Mouse (Mus musculus): ENCODE results near the gene Gm44790.
"Not testable (repeated sequence)": the region's sequence is repeated elsewhere in the genome, so short reads cannot be mapped to it uniquely, and the experiment has no call there.

The Gm44790 gene

DNA sequence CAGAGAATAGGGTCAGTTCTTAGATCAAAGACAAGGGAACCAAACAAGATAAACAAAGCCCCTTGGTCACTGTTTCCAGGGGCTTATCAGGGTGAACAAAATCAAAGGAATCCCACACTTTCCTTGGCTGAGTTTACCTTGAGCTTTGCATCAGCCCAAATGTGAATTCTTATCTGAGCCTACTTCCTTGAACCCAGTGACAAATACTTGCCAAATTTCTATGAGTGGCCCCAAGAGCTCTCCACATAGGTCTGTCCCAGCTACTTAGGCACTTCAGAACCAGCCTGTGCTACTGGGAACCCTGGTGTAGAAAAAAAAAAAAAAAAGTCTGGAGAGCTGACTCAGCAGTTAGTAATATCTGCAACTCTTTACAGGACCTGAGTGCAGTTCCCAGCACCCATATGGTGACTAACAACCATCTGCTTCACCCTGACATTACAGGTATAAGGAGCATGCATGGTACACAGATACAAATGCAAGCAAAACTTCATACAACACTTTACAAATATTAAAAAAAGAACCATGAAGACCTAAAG lies 48.3 kb downstream of the Gm44790 start:
- DNase-seq (ENCODE audit: low spot score in 2 of 2): no peak

DNA sequence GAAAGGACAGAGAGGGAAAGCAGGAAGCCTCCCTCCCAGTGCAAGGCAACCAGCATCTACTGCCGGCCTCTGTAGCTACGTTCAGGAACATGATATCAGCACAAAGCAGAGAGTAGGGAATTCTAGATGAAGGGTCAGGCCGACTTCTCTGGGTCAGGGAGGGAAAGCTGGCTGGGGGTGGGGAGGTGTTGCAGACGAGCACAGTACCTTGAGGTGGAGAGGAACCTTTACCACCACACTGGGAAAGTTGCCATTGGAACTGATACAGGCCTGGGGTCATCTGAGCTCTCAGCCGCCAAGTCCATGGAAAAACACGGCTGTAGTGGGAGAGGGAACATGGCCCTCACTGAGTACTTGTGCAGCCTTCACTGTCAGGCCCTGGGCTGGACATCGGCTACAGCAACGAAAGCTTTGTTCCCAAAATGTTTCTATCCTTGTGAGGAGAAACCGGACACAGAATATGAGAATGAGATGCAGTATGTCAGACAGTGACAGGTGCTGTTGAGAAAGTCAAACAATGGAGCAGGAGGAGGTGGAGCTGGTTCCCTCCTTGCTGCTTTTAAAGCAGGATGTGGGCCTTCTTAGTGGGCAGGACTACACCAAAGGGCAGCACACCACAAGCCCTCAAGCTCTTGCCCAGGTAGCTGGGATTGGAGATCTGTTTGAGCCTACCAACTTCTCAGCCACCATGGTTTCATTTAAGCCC lies 49.2 kb downstream of the Gm44790 start:
- no peak for DNase-seq (ENCODE audit: low spot score in 2 of 2)

DNA sequence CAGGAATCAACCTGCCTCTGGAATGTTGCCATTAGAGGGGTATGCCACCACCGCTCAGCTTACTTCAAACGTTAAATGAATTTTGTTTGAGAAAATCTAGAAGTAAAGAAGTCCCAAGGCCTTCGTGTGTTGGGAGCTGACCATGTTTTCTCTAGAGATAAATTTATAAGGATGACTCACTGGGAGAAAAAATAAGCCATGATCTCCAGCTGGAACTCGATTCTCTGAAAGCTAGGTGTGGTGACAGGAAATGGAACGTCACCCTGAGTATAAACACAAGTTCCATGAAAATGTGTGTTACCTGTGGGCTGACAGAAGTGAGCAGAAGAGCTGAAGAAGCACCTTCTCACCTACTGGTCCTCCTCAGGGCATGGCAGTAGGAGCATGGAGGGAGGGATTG lies 50.5 kb downstream of the Gm44790 start:
- no peak for DNase-seq (ENCODE audit: low spot score in 2 of 2)

DNA sequence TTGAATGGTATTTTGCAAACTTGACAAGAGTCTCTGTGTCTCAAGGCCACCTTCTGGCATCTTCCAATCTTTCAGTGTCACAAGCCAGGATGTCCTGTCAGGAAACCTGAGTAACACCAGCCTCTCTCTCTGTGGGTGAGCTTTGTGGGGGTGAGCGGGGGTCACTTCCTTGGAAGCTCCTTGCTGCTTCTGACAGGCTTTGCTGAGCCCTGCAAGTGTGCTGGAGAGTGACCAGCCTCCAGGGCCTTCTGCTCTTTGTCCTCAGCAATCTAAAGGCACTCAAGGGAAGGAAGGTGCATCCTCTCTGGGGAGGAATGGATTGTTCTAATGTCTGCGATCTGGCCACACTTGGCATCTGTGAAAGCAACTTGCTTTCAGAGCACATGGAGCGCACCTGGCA lies 52.9 kb downstream of the Gm44790 start:
- no peak for DNase-seq (ENCODE audit: low spot score in 2 of 2)

DNA sequence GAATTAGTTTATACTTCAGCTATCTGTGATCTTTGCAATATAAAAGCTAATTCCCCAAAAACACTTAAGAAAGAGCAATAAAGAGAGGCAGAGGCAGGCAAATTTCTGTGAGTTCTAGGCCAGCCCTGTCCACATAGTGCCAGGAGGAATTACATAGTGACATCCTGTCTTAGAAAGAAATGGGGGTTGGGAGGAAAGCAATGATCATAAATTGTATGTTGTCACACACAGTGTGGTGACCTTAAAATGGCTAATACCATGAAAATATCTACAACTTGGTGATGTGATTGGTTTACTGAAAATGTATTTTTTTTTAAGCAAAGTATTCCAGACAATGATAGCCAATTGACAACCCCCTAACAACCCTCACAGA lies 53.3 kb downstream of the Gm44790 start:
- DNase-seq (ENCODE audit: low spot score in 2 of 2): no peak

DNA sequence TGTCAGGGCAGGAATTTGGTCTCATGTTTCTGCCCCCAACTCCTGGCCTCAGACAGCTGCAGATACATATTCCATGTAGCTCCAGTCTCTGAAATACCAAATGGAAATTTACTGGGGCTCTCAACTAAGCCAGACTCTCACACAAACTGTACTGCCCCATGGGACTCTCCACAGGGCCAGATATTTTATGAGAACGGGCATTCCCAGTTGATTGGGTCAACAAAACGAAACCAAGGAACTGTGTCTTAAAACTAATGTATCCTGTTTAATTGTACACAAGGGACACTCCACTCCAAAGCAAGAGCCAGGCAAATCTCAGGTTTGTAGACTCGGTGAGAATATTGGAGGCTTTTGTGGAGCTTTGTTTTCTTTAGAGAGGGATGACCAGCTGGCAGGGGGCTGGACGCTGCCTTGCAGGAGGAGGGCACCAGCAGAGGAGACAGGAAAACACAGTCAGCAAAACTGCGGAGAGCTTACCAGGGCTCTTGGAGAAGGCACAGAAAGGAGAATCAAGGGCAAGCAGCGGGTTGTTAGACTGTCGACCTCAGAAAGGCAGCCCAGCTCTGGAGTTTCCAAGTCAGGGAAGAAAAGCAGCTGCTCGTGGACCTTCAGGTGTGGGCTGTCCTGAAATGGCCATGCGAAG lies 53.9 kb downstream of the Gm44790 start:
- DNase-seq (ENCODE audit: low spot score in 2 of 2): peak in 1 of 2 experiments; percentile 36

DNA sequence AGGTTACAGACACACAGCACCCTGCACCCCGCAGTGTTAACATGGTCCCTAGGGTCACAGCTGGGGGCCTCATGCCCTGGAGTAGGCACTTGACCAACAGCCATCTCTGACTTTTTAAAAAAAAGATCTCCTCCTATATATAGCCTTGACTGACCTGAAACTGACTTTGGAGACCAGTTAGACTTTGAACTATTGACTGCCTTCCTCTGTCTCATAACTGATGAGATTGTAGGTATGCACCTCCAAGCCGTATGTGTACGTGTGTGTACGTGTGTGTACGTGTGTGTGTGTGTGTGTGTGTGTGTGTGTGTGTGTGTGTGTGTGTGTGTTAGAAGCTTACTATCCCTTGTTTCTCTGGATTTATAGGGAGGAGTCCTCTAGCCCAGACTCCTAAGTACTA lies 55.4 kb downstream of the Gm44790 start:
- no peak for DNase-seq (ENCODE audit: low spot score in 2 of 2)

DNA sequence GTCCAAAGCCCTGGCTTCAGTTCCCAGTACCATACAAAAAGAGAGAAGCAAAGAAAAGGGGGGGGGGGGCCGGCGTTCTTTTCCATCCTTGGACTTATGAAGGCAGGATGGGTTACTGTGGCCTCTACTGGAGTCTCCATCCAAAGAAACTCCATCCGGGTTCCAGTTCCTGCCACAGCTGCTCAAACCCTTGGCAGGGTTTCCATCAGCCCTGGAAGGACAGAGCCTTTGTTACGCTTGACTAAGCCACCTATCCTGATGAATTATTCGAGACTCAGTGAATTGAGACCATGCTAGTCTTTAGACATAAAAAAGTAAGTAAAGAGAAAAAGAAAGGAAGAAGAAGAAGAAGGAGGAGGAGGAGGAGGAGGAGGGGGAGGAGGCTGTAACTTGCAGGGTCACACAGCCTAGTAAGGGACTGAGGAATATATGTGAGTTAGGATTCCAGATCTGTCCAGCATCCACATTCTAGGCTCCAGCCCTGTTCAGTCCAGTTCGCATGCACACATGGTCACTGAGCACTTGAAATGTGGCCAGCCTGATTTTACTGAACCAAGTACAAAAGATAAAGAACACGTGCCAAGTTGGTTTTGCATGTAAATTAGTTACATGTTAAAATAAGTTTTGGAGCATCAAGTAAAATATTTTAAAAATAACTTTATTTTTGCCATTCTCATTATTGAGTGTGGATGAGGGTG lies 59.6 kb downstream of the Gm44790 start:
- no peak for DNase-seq (ENCODE audit: low spot score in 2 of 2)

DNA sequence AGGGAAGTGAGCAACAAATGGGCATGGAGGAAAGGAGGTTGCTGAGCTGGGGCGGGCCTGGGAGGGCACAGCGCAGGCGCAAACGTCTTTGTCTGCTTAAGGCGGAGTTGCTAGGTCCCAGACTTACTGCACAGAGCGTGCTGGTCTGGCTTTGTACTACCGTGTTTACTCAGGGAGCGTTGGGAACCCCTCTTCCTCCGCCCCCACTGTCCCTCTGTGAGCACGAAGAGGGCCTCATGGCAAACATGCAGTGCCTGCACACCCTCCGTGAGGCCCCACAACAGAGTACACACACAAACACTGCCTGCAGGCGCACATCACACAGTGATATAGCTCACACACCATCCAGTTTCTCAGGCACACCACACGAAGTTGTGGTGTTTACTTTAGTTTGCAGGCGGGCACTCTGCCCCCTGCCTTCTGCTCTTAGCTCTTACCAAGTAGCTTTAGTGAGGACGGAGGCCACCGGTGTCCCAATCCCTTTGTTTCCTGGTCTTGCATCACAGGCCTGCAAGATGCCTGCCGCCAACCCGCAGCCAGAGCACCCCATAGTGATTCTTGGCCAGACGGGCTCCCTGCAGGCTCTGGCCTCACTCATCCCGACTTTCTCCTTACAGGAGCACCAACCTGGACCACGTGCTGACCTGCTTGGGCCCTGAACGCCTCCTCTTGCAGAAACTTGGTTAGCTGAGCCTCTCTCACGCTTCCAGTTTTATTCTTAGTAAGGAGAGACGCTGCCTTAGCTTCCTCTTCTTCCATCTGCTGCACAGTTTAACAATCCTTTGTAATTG lies 61.1 kb downstream of the Gm44790 start:
- peak; percentile 72 to 86 for DNase-seq (ENCODE audit: low spot score in 2 of 2)

DNA sequence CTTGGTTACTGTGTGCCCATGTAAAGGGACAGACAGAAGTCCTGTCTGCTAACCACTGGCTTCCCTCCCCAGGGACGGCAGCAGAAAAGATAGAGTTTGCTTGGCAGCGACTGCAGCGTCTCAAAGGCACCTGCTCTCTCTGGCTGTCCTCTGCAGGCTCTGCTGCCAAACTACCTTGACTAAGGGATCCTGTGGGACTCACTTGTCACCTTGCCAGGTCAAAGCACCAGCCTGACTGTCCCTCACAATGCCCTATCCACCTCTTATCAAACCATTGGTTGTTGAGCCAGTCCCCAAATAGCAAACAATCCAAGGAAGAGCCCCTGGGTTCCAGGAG lies 61.7 kb downstream of the Gm44790 start:
- DNase-seq (ENCODE audit: low spot score in 2 of 2): no peak

DNA sequence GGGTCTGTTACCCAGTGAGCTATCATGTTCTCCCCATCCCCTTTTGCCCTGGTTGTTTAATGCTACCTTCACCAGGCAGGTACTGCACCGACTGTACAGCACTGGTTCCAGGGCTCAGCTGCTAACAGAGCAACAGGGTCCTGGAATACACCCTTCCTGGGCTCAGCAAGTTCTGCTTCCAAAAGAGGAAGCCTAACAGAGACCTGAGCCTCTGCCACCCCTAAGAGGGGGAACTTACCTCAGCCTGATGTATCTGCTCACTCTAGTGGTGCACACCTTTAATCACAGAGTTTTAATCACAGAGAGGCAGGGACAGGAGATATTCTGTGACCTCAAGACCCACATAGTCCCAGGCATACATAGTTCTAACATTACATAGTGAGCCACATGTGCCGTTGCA lies 63.5 kb downstream of the Gm44790 start:
- no peak for DNase-seq (ENCODE audit: low spot score in 2 of 2)

DNA sequence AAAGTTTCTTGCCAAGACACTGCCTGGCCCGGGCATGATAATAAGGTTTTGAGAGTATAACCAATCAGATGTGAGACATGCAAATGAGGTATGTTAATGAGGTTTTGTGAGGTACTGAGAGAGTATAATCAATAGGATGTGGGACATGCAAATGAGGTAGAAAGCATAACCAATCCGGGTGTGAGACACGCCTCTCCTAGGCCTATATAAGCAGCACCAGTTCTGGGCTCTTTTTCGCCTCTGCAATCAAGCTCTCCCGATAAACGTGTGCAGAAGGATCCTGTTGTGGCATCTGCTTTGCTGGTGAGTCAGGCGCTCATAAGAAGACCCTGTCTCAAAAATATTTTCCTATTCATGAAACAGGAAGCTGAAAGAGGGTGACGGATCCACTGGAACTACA lies 64.0 kb downstream of the Gm44790 start:
- not testable (repeated sequence) for DNase-seq (ENCODE audit: low spot score in 2 of 2)

DNA sequence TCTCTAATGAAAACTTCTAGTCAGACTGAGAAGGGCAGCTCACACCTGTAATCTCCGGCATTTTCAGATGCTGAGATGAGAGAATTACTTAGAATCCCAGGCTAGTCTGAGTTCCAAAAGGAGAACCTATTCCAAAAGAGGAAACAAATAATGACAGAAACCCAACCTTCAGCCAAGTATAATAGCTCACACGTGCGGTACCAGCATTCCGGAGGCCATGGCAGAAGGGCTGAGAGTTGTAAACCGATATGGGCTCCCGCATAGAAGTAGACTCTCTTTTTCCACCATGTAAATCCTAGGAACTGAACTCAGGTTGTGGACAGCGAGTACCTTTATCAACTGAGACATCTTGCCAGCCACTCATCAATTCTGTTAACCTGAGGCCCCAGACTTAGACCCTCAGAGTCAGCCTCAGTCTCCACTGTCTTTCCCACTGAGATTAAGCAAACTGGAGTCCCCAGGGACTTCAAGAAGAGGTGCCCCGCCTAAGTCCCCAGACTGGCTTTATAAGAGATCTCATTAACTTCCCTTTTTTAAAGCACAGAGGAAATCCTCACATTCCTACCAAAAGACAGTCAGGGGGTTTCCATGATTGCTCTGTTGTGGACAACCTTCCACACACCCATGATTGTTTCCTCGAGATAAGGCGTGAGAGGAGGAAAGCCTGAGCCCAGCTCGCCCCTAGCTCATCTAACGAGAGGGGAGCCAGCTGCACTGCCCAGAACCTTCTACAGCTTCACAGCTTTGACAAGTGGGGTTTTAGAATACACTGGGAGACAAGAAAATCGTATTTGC lies 67.2 kb downstream of the Gm44790 start:
- DNase-seq (ENCODE audit: low spot score in 2 of 2): no peak

DNA sequence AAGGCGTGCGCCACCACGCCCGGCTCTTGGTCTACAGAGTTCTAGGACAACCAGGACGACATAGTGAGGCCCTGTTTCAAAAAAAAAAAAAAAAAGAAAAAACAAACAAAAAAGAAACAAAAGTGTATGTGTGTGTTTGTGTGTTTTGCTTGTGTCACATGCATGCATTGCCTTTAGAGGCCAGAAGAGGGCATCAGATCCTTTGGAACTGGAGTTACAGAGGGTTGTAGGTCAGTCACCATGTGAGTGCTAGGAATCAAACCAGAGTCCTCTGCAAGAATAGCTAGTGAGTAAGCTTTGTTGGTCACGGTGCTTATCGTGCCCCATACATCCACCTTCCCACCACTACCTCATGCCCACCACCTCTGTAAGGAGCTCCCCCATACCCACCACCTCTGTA lies 68.3 kb downstream of the Gm44790 start:
- no peak for DNase-seq (ENCODE audit: low spot score in 2 of 2)

Measured in urinary bladder, postnatal 36 days (tissue).